Mouse (Mus musculus) brain, embryonic 14.5 days (tissue): ENCODE results near the gene Ldb1. TPM values are rescaled to one million over a fixed set of nuclear protein-coding genes. Genes with fewer than 3 reads are reported as not detected.

Experiments used
- DNase-seq: peaks from one replicate; pipeline ENCODE4 v3.0.0-alpha.2; 2011; ENCODE audit warnings: low read depth
- CTCF ChIP-seq: fragments of 200-500 bp; IDR thresholded peaks from 2 replicates; pipeline ENCODE4 v1.5.1; 2012; ENCODE audit warnings: inconsistent platforms, mild to moderate bottlenecking, moderate library complexity, borderline replicate concordance; ENCODE audit not compliant: insufficient read depth, insufficient read length; ENCODE audit errors: extremely low read depth
- POLR2A ChIP-seq: fragments of 200-500 bp; IDR thresholded peaks from 2 replicates; pipeline ENCODE4 v1.6.1; 2012; ENCODE audit warnings: mild to moderate bottlenecking, inconsistent platforms, borderline replicate concordance; ENCODE audit not compliant: poor library complexity, insufficient read depth, insufficient read length, severe bottlenecking; ENCODE audit errors: extremely low read depth
- polyA plus RNA-seq: library from polyadenylated mRNA; depleted of rRNA; stranded (reverse); fragments of >200 nt; gene quantifications from 2 replicates; pipeline ENCODE4 v1.2.3, GENCODE M21; 2012

The Ldb1 gene
- polyA plus RNA-seq, 1 experiment: 404 TPM

- TF ChIP-seq POLR2A (no peak), CTCF (peak; percentile 97)
- peak; percentile 91 for DNase-seq
Measured at GRCm38 (mm10) chr19:46014572-46015178, 30.3 kb downstream of the Ldb1 start.

GRCm38 (mm10) chr19:46005680-46006079 lies 39.3 kb downstream of the Ldb1 start:
- no peak for DNase-seq
- TF ChIP-seq CTCF (no peak), POLR2A (no peak)

- TF ChIP-seq CTCF (no peak), POLR2A (no peak)
- DNase-seq: peak; percentile 13
Measured at GRCm38 (mm10) chr19:46004814-46005466, 40.1 kb downstream of the Ldb1 start.

GRCm38 (mm10) chr19:46003371-46004226 lies 41.4 kb downstream of the Ldb1 start, which contains the start of gene Hps6:
Gene Hps6 (plus strand): TSS chr19:46003508.
- TF ChIP-seq CTCF: no peak
- TF ChIP-seq POLR2A: no peak
- peak; percentile 52 for DNase-seq

GRCm38 (mm10) chr19:46002279-46002678 lies 42.7 kb downstream of the Ldb1 start:
- no peak for DNase-seq
- no peak for TF ChIP-seq POLR2A
- no peak for TF ChIP-seq CTCF

- TF ChIP-seq POLR2A: no peak
- TF ChIP-seq CTCF: no peak
- DNase-seq: no peak
Measured at GRCm38 (mm10) chr19:45999378-45999777, 45.6 kb downstream of the Ldb1 start.

- DNase-seq: no peak
- TF ChIP-seq CTCF (no peak), POLR2A (no peak)
Measured at GRCm38 (mm10) chr19:45998694-45999217, 46.3 kb downstream of the Ldb1 start.

- TF ChIP-seq POLR2A: peak; percentile 74; the same call in 1 of the 2 replicates
- no peak for TF ChIP-seq CTCF
- peak; percentile 99 for DNase-seq
Measured at GRCm38 (mm10) chr19:45997785-45998693, 47.0 kb downstream of the Ldb1 start, which contains the start of gene Armh3. Gene Armh3 (minus strand): TSS chr19:45998488.

- TF ChIP-seq CTCF (no peak), POLR2A (no peak)
- peak; percentile 2 for DNase-seq
Measured at GRCm38 (mm10) chr19:45997365-45997764, 47.6 kb downstream of the Ldb1 start.
